Comparison of ENCODE assay signal across 13 mouse cellular contexts in the genomic region with DNA sequence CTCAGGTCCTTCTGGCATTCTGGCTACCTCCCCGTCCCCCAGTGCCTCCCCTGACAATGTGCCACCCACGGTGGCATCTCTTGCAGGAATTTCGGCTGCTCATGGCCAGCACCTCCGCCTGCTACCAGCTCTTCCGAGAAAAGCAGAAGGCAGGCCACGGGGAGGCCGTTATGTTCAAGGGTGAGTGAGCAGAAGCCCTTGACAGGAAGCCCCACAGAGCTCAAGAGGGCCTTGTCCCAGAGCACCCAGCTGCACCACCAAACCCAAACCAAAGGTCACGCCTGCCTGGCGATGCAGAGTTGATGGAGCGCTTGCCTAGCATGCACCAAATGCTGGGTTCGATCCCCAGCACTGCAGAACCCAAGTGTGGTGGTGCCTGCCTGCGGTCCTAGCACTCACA. TPM values are rescaled to one million over a fixed set of nuclear protein-coding genes. Genes with fewer than 3 reads are reported as not detected.
DNase-seq lines count a peak whose midpoint lies in the region; ATAC-seq lines count a peak whose summit lies in the region.
"Had no signal": no experiment of that assay in that cellular context is flagged by ENCODE, and none has a peak within 500 bp of the region (broad histone marks: within the 10 kb centered on the region; RNA-seq: fewer than 3 reads in every experiment).

No protein-coding gene starts in this region.

- no peak for DNase-seq in heart, adult 18-20 months
- peak; percentile 78 to 81 for DNase-seq in B cell, adult 2 months
- DNase-seq in thymus, adult 18-20 months = peak; percentile 62 to 76
- no peak for DNase-seq in layer of hippocampus, postnatal 36 days
- no peak for DNase-seq in forebrain, embryonic 11.5 days (ENCODE audit: low spot score)
- no peak for DNase-seq in right cerebral cortex, adult 18-20 months
- DNase-seq: heart, postnatal 10 days had no signal

- no peaks in the 10 kb centered on the region for H3K36me3 ChIP-seq in heart, embryonic 15.5 days
- peaks cover 25% of the 10 kb centered on the region for H3K36me3 ChIP-seq in megakaryocyte, embryonic 14.5 days (replicated peaks; ENCODE audit: low read length)
- no peaks in the 10 kb centered on the region for H3K36me3 ChIP-seq in forebrain, embryonic 11.5 days (ENCODE audit: control insufficient read depth, insufficient read depth, low read length)
- H3K36me3 ChIP-seq: lung, embryonic 15.5 days; midbrain, embryonic 12.5 days had no signal

- H3K4me1 ChIP-seq in heart, embryonic 15.5 days (replicated peaks) = peaks cover 5% of the 10 kb centered on the region; the same call in 1 of the 2 replicates
- H3K4me1 ChIP-seq in megakaryocyte, embryonic 14.5 days = peaks cover 52% of the 10 kb centered on the region
- H3K4me1 ChIP-seq in forebrain, embryonic 11.5 days (replicated peaks; ENCODE audit: control insufficient read depth, insufficient read depth, low read length) = no peaks in the 10 kb centered on the region
- H3K4me1 ChIP-seq: midbrain, embryonic 12.5 days had no signal

- H3K4me2 ChIP-seq in heart, embryonic 15.5 days = no peak overlapping the region
- no peak overlapping the region for H3K4me2 ChIP-seq in forebrain, embryonic 11.5 days (ENCODE audit: low read depth, low read length, severe bottlenecking)
- H3K4me2 ChIP-seq: lung, embryonic 15.5 days; midbrain, embryonic 12.5 days had no signal

- WGBS in heart, embryonic 15.5 days = 84% methylated on average over 12 of the region's 12 CpGs
- 89% methylated on average over 12 of the region's 12 CpGs for WGBS in forebrain, embryonic 11.5 days

- no peaks in the 10 kb centered on the region for H3K27me3 ChIP-seq in heart, embryonic 15.5 days
- H3K27me3 ChIP-seq in megakaryocyte, embryonic 14.5 days (replicated peaks) = no peaks in the 10 kb centered on the region
- no peaks in the 10 kb centered on the region for H3K27me3 ChIP-seq in forebrain, embryonic 11.5 days (ENCODE audit: control insufficient read depth, insufficient read depth, low read length)
- H3K27me3 ChIP-seq: lung, embryonic 15.5 days; midbrain, embryonic 12.5 days had no signal

- peak overlapping the region; percentile 24; the same call in 1 of the 2 replicates for H3K27ac ChIP-seq in heart, embryonic 15.5 days
- no peak overlapping the region for H3K27ac ChIP-seq in forebrain, embryonic 11.5 days (ENCODE audit: low read depth, low read length)
- H3K27ac ChIP-seq: hindbrain, postnatal 0 days; lung, embryonic 15.5 days; midbrain, embryonic 12.5 days had no signal

- no peak overlapping the region for H3K9ac ChIP-seq in heart, embryonic 15.5 days
- H3K9ac ChIP-seq in forebrain, embryonic 11.5 days (ENCODE audit: low read length) = no peak overlapping the region
- H3K9ac ChIP-seq: lung, embryonic 15.5 days; midbrain, embryonic 12.5 days had no signal

- no peak for ATAC-seq in heart, embryonic 15.5 days (replicated peaks; ENCODE audit: insufficient number of reproducible peaks, insufficient read depth, low FRiP score, low read depth)
- ATAC-seq in forebrain, embryonic 11.5 days (replicated peaks; ENCODE audit: low FRiP score) = no peak
- ATAC-seq: forebrain, embryonic 16.5 days; hindbrain, postnatal 0 days had no signal

- no peaks in the 10 kb centered on the region for H3K9me3 ChIP-seq in heart, embryonic 15.5 days (replicated peaks)
- no peaks in the 10 kb centered on the region for H3K9me3 ChIP-seq in megakaryocyte, embryonic 14.5 days
- H3K9me3 ChIP-seq in forebrain, embryonic 11.5 days (ENCODE audit: control insufficient read depth, low read length) = no peaks in the 10 kb centered on the region
- H3K9me3 ChIP-seq: lung, embryonic 15.5 days; midbrain, embryonic 12.5 days had no signal

- no peak overlapping the region for H3K4me3 ChIP-seq in heart, embryonic 15.5 days
- H3K4me3 ChIP-seq in megakaryocyte, embryonic 14.5 days (replicated peaks) = peak overlapping the region; percentile 88
- H3K4me3 ChIP-seq in forebrain, embryonic 11.5 days (ENCODE audit: low read depth, low read length) = no peak overlapping the region
- H3K4me3 ChIP-seq: lung, embryonic 15.5 days; midbrain, embryonic 12.5 days had no signal

RNA-seq across cellular contexts. Expression of gene Sdhb, which starts 16.6 kb away (rescaled TPM):
- polyA plus RNA-seq in heart, embryonic 15.5 days (2015; fragmentation: Nextera tagmentation; extraction: Ambion mirVana) = 812 and 965 TPM in 2 replicates
- total RNA-seq in heart, adult 18-20 months (2021) = 1,000 to 10,000 TPM; 1,306 to 1,387 TPM
- polyA plus RNA-seq in megakaryocyte, embryonic 14.5 days (2012; ENCODE audit: insufficient read depth, low replicate concordance) = 129 and 181 TPM in 2 replicates
- 100 to 1,000 TPM; 175 to 186 TPM for total RNA-seq in layer of hippocampus, postnatal 36 days (2021)
- 375 and 401 TPM in 2 replicates for polyA plus RNA-seq in forebrain, embryonic 11.5 days (2014; fragmentation: Nextera tagmentation; extraction: Ambion mirVana)

RNA-seq across cellular contexts. Expression of gene Padi2, which starts 38.2 kb away (rescaled TPM):
- 1.2 and 3.1 TPM in 2 replicates for polyA plus RNA-seq in heart, embryonic 15.5 days (2015; fragmentation: Nextera tagmentation; extraction: Ambion mirVana)
- 1 to 10 TPM in 1 of 2 experiments, under 1 TPM in 1; 0.97 to 1.4 TPM for total RNA-seq in heart, adult 18-20 months (2021)
- 3.3 and 3.8 TPM in 2 replicates for polyA plus RNA-seq in megakaryocyte, embryonic 14.5 days (2012; ENCODE audit: insufficient read depth, low replicate concordance)
- 10 to 100 TPM; 22.1 to 24.4 TPM for total RNA-seq in layer of hippocampus, postnatal 36 days (2021)
- polyA plus RNA-seq in forebrain, embryonic 11.5 days (2014; fragmentation: Nextera tagmentation; extraction: Ambion mirVana) = 0.23 and 1.3 TPM in 2 replicates

RNA-seq across cellular contexts. Expression of gene Atp13a2, which starts 42.3 kb away (rescaled TPM):
- 23.4 and 38.8 TPM in 2 replicates for polyA plus RNA-seq in heart, embryonic 15.5 days (2015; fragmentation: Nextera tagmentation; extraction: Ambion mirVana)
- total RNA-seq in heart, adult 18-20 months (2021) = 10 to 100 TPM; 14.3 to 17.3 TPM
- polyA plus RNA-seq in megakaryocyte, embryonic 14.5 days (2012; ENCODE audit: insufficient read depth, low replicate concordance) = 373 and 691 TPM in 2 replicates
- 100 to 1,000 TPM; 150 to 154 TPM for total RNA-seq in layer of hippocampus, postnatal 36 days (2021)
- polyA plus RNA-seq in forebrain, embryonic 11.5 days (2014; fragmentation: Nextera tagmentation; extraction: Ambion mirVana) = 51.2 and 54.9 TPM in 2 replicates

Comparison
In these comparisons a context has a peak if more than half of its experiments do, and no peak if none do; other contexts are left out.
1. DNase-seq: peak in B cell, adult 2 months (2 of 2) and thymus, adult 18-20 months (2 of 2); none in heart, adult 18-20 months (0 of 2), layer of hippocampus, postnatal 36 days (0 of 2), forebrain, embryonic 11.5 days (single experiment) and right cerebral cortex, adult 18-20 months (single experiment).